Mouse (Mus musculus): Measurements from ENCODE around the gene Pga5.

- TF ChIP-seq CTCF (IDR thresholded peaks at IDR 0.05; ENCODE audit: borderline replicate concordance, extremely low read depth, insufficient read depth, insufficient read length), result no peak
- TF ChIP-seq POLR2A (IDR thresholded peaks at IDR 0.05; ENCODE audit: borderline replicate concordance, extremely low read depth, insufficient read depth, insufficient read length, poor library complexity, severe bottlenecking), result no peak
Measured at GRCm38 (mm10) chr19:10724629-10725363, 46.9 kb upstream of the Pga5 start.

Data from brain, embryonic 14.5 days (tissue).